Mouse (Mus musculus): ENCODE measurements around the gene Sap30l.

GRCm38 (mm10) chr11:57767171-57767570 lies 34.3 kb upstream of the Sap30l start:
- TF ChIP-seq CHD2 (IDR thresholded peaks at IDR 0.05; ENCODE audit: low read depth, low read length): no peak
- TF ChIP-seq ZNF384 (IDR thresholded peaks at IDR 0.05; ENCODE audit: low read depth, low read length): no peak
- no peak for TF ChIP-seq MAFK (IDR thresholded peaks at IDR 0.05; ENCODE audit: insufficient read depth, low read depth, low read length)
- no peak for TF ChIP-seq HCFC1 (IDR thresholded peaks at IDR 0.05; ENCODE audit: borderline replicate concordance, insufficient read depth, low read length)
